Mouse (Mus musculus): ENCODE results near the gene Edar. TPM values are rescaled to one million over a fixed set of nuclear protein-coding genes. Genes with fewer than 3 reads are reported as not detected.

Edar gene
- total and polyA plus RNA-seq, 2 experiments from 2014 or later = 0.08 to 0.16 TPM

DNA sequence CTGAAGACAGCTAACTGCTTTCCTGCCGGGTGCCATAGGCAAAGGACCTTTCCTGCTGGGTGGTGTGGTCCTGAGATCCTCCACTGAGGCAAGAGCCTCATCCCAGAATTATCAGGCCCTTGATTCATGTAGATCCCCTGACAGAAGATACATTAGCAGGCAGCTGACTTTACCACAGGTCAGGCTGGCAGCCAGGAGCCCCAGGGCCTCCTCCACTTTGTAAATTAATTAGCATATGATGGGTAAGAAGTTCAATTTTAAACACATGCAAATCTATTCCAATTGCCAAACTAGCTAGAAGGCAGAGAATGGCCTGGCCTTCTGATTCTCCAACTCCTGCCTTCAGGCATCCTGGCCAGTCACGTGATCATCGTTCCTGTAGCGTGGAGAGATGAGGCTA, 56.2 kb downstream of the Edar start:
- no peak overlapping the region for H3K4me3 ChIP-seq (ENCODE audit: low read length)
- WGBS = 50% methylated on average over 4 of the region's 4 CpGs
- no peak for ATAC-seq

DNA sequence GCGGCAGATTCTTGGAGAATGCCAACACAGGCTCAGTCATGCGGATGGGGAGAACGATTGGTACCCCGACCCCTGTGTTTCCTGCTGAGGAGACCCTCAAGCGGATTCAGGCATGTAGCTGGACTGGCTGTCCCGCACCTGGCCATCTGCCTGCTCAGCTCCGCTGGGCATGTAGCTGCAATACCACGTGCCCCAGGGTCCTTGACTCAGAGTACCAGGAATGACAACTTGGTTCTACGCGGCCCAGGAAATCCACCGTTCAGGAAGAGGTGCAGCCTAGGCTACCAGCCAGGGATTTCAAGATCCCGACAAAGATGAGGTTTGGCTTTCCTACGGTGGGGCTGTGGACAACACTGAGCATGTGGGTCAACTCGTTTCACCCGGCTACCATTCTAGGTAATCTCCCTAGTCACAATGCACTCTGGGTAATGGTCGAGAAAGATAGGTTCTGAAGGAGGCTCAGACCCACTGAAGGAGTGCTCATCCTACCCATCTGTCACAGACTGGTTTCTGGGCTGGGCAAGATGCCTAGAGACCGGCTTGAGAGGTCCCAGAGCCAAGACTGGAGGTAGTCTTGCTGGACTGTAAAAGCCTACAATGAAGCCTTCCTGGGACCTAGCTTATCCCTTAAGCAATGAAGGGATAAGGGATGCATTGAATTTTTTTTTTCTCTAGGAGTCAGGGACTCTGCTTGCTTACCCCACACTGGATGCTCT, 56.8 kb downstream of the Edar start:
- Histone ChIP-seq H3K4me1 (ENCODE audit: insufficient read depth, low read length) (no peaks in the 10 kb centered on the region), H3K9ac (replicated peaks; ENCODE audit: low read length) (no peak overlapping the region), H3K27me3 (ENCODE audit: insufficient read depth, low read length) (no peaks in the 10 kb centered on the region), H3K4me3 (ENCODE audit: low read length) (no peak overlapping the region), H3K4me2 (ENCODE audit: low read depth, low read length) (no peak overlapping the region), H3K9me3 (ENCODE audit: low read length) (no peaks in the 10 kb centered on the region), H3K36me3 (ENCODE audit: insufficient read depth, low read length) (no peaks in the 10 kb centered on the region), H3K27ac (no peak overlapping the region)
- ATAC-seq (peak; percentile 46), DNase-seq (ENCODE audit: low spot score) (peak; percentile 53)
- 61% methylated on average over 17 of the region's 17 CpGs for WGBS
- no peak for TF ChIP-seq CTCF (IDR thresholded peaks at IDR 0.05; ENCODE audit: low read depth)

More for the DNA sequence above, 56.2 kb downstream of the Edar start:
- no peaks in the 10 kb centered on the region for H3K36me3 ChIP-seq (ENCODE audit: insufficient read depth, low read length)
- H3K4me1 ChIP-seq (ENCODE audit: insufficient read depth, low read length) = no peaks in the 10 kb centered on the region
- no peaks in the 10 kb centered on the region for H3K27me3 ChIP-seq (ENCODE audit: insufficient read depth, low read length)
- H3K4me2 ChIP-seq (ENCODE audit: low read depth, low read length) = no peak overlapping the region
- no peak overlapping the region for H3K9ac ChIP-seq (replicated peaks; ENCODE audit: low read length)
- H3K9me3 ChIP-seq (ENCODE audit: low read length) = no peaks in the 10 kb centered on the region
- no peak for TF ChIP-seq CTCF (IDR thresholded peaks at IDR 0.05; ENCODE audit: low read depth)
- no peak for DNase-seq (ENCODE audit: low spot score)
- H3K27ac ChIP-seq = no peak overlapping the region

DNA sequence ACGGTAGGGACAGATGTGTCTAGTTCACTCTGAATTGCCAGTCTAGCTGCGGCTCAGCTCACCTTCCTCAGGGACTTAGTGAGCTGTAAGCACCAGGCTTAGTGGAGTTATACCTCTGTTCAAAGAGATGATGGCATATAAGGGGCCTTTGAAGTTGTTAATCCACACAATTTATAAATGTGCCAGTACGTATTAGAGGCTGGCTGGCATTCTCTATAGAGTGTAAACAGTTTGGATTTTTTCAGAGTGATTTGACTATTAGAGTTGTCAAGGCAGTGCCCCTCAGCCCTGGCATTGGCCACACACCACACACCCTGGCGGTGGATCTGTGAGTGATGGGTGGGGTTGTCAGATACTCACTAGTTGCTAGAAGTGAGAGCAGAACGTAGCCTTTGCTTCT, 58.9 kb downstream of the Edar start:
- ATAC-seq = no peak
- no peak overlapping the region for H3K27ac ChIP-seq

DNA sequence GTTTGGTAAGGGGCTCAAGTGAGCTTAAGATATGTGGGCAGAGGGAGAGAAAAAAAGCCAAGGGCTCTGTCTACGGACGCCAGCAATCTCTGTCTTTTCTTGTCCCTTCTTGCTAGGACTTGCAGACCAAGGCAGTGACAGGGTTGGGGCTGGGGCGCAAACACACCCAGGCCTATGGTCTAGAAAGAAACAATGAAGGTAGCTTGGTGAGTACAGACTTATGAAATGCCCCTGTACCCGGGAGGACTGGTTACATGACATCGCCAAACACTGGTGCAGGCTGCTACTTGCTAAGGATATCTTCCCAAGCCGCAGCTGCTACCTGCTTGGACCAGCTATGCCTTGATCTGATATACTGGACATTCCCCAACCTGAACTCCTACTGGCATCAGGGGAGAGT, 60.9 kb downstream of the Edar start:
- TF ChIP-seq CTCF (IDR thresholded peaks at IDR 0.05; ENCODE audit: low read depth) = no peak
- H3K9me3 ChIP-seq (ENCODE audit: low read length) = no peaks in the 10 kb centered on the region
- H3K36me3 ChIP-seq (ENCODE audit: insufficient read depth, low read length) = no peaks in the 10 kb centered on the region
- H3K4me3 ChIP-seq (ENCODE audit: low read length) = no peak overlapping the region
- H3K27ac ChIP-seq = no peak overlapping the region
- no peak overlapping the region for H3K4me2 ChIP-seq (ENCODE audit: low read depth, low read length)
- ATAC-seq (no peak), DNase-seq (ENCODE audit: low spot score) (no peak)
- H3K9ac ChIP-seq (replicated peaks; ENCODE audit: low read length) = no peak overlapping the region
- no peaks in the 10 kb centered on the region for H3K4me1 ChIP-seq (ENCODE audit: insufficient read depth, low read length)
- WGBS = 85% methylated on average over 6 of the region's 6 CpGs
- no peaks in the 10 kb centered on the region for H3K27me3 ChIP-seq (ENCODE audit: insufficient read depth, low read length)

More for the DNA sequence above, 58.9 kb downstream of the Edar start:
- H3K4me3 ChIP-seq (ENCODE audit: low read length) = no peak overlapping the region
- H3K36me3 ChIP-seq (ENCODE audit: insufficient read depth, low read length) = no peaks in the 10 kb centered on the region
- no peak overlapping the region for H3K4me2 ChIP-seq (ENCODE audit: low read depth, low read length)
- no peak overlapping the region for H3K9ac ChIP-seq (replicated peaks; ENCODE audit: low read length)
- H3K27me3 ChIP-seq (ENCODE audit: insufficient read depth, low read length) = no peaks in the 10 kb centered on the region
- no peak for DNase-seq (ENCODE audit: low spot score)
- WGBS = 84% methylated on average over 5 of the region's 5 CpGs
- H3K4me1 ChIP-seq (ENCODE audit: insufficient read depth, low read length) = no peaks in the 10 kb centered on the region
- no peaks in the 10 kb centered on the region for H3K9me3 ChIP-seq (ENCODE audit: low read length)
- TF ChIP-seq CTCF (IDR thresholded peaks at IDR 0.05; ENCODE audit: low read depth) = no peak

DNA sequence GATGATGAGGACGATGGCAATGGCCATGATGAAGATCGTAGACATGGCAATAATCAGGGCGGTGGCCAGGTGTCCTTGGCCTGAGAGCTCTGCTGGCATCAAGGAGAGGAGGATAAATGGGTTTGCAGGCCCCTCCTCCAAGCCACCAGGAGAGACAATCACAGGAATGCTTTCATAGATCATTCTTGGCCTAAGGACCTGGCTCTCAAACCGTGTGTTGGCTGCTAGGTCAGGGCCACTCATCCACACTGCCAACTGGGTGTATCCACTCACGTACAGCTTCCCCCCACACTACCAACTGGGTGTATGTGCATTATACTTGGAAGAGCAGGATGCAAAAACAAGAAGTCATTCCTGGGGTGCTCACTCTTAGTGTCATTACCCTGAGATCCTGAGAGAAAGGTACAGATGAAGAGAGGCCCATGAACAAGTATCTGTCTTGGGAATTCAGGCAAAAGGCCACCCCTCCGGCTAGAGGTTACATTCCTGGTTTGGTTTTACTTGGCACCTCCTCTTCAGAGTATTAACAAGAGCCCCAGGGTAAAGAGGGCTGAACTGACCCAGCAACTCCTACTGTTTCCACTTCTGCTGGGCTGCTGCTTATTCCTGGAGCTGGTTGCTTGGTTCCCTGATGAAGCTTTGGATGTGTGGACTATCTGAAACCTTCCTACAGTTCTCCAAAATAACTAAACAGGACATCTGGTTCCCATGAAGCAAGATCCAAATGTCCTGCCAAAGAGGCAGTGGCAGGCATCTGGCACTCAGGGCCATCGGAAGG, 64.8 kb downstream of the Edar start:
- ATAC-seq = no peak
- H3K9ac ChIP-seq (replicated peaks; ENCODE audit: low read length) = no peak overlapping the region
- H3K27ac ChIP-seq = no peak overlapping the region
- no peak for DNase-seq (ENCODE audit: low spot score)
- H3K27me3 ChIP-seq (ENCODE audit: insufficient read depth, low read length) = no peaks in the 10 kb centered on the region
- 82% methylated on average over 7 of the region's 7 CpGs for WGBS
- no peaks in the 10 kb centered on the region for H3K9me3 ChIP-seq (ENCODE audit: low read length)
- no peak overlapping the region for H3K4me3 ChIP-seq (ENCODE audit: low read length)
- H3K4me2 ChIP-seq (ENCODE audit: low read depth, low read length) = no peak overlapping the region
- no peaks in the 10 kb centered on the region for H3K4me1 ChIP-seq (ENCODE audit: insufficient read depth, low read length)
- no peaks in the 10 kb centered on the region for H3K36me3 ChIP-seq (ENCODE audit: insufficient read depth, low read length)
- TF ChIP-seq CTCF (IDR thresholded peaks at IDR 0.05; ENCODE audit: low read depth) = no peak

DNA sequence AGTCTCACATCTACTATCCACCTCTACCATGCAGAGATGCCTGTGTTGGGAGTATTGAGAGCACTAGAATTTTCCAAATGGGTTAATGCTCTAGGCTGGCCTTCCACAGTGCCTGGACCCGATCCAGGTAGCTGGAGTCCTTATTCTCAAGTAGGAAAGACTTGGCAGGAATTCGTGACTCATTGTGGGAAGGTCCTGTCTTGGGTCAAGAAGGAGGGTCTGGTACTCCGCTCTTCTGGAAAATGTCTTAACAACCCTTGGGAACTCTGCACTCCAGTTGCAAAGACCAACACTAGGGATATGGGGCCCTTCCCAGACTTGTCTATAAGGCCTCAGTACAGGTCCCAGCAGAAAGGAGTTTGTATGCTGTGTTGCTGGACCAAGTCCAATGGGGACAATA, 66.6 kb downstream of the Edar start:
- H3K27me3 ChIP-seq (ENCODE audit: insufficient read depth, low read length) = no peaks in the 10 kb centered on the region
- H3K4me2 ChIP-seq (ENCODE audit: low read depth, low read length) = no peak overlapping the region
- H3K9ac ChIP-seq (replicated peaks; ENCODE audit: low read length) = no peak overlapping the region
- H3K27ac ChIP-seq = no peak overlapping the region
- ATAC-seq = no peak
- 59% methylated on average over 3 of the region's 3 CpGs for WGBS
- no peak for DNase-seq (ENCODE audit: low spot score)
- no peak overlapping the region for H3K4me3 ChIP-seq (ENCODE audit: low read length)
- H3K4me1 ChIP-seq (ENCODE audit: insufficient read depth, low read length) = no peaks in the 10 kb centered on the region
- no peaks in the 10 kb centered on the region for H3K9me3 ChIP-seq (ENCODE audit: low read length)
- TF ChIP-seq CTCF (IDR thresholded peaks at IDR 0.05; ENCODE audit: low read depth) = no peak
- H3K36me3 ChIP-seq (ENCODE audit: insufficient read depth, low read length) = no peaks in the 10 kb centered on the region

DNA sequence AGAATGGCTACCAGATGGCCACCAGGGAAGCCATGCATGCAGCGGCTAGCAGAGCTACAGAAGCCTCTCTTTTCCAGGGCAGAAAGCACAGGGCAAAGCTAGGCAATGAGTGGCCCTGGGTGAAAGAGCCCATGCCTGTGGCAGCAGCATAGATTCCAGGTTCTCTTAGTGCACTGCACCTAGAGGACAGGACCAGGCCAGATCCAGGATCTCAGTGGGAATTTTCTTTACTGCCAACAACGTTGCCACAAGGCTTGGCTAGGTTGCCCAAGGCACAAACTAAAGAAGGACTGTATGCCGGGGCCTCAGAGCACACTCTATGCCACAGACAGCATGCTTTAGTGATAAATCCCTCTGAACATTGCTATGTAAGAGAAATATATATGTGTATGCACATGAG, 69.1 kb downstream of the Edar start:
- H3K4me2 ChIP-seq (ENCODE audit: low read depth, low read length) = no peak overlapping the region
- no peak overlapping the region for H3K27ac ChIP-seq
- no peak for TF ChIP-seq CTCF (IDR thresholded peaks at IDR 0.05; ENCODE audit: low read depth)
- ATAC-seq = no peak
- no peak for DNase-seq (ENCODE audit: low spot score)
- no peaks in the 10 kb centered on the region for H3K9me3 ChIP-seq (ENCODE audit: low read length)
- H3K27me3 ChIP-seq (ENCODE audit: insufficient read depth, low read length) = no peaks in the 10 kb centered on the region
- peaks cover 7% of the 10 kb centered on the region for H3K4me1 ChIP-seq (ENCODE audit: insufficient read depth, low read length)
- no peaks in the 10 kb centered on the region for H3K36me3 ChIP-seq (ENCODE audit: insufficient read depth, low read length)
- WGBS = 85% methylated on average over 3 of the region's 3 CpGs
- no peak overlapping the region for H3K4me3 ChIP-seq (ENCODE audit: low read length)
- no peak overlapping the region for H3K9ac ChIP-seq (replicated peaks; ENCODE audit: low read length)

Data from hindbrain, postnatal 0 days (tissue).